Mouse (Mus musculus) embryo, embryonic 11 days (tissue): ENCODE measurements around the gene Pbx2.
A peak's percentile ranks its signal among the peaks of the same experiment; 100 is the strongest.
"Not testable (repeated sequence)": the region's sequence is repeated elsewhere in the genome, so short reads cannot be mapped to it uniquely, and the experiment has no call there.

Experiments used
- DNase-seq: peaks from one replicate; pipeline ENCODE4 v3.0.0-alpha.2; 2015

Pbx2 gene

DNA sequence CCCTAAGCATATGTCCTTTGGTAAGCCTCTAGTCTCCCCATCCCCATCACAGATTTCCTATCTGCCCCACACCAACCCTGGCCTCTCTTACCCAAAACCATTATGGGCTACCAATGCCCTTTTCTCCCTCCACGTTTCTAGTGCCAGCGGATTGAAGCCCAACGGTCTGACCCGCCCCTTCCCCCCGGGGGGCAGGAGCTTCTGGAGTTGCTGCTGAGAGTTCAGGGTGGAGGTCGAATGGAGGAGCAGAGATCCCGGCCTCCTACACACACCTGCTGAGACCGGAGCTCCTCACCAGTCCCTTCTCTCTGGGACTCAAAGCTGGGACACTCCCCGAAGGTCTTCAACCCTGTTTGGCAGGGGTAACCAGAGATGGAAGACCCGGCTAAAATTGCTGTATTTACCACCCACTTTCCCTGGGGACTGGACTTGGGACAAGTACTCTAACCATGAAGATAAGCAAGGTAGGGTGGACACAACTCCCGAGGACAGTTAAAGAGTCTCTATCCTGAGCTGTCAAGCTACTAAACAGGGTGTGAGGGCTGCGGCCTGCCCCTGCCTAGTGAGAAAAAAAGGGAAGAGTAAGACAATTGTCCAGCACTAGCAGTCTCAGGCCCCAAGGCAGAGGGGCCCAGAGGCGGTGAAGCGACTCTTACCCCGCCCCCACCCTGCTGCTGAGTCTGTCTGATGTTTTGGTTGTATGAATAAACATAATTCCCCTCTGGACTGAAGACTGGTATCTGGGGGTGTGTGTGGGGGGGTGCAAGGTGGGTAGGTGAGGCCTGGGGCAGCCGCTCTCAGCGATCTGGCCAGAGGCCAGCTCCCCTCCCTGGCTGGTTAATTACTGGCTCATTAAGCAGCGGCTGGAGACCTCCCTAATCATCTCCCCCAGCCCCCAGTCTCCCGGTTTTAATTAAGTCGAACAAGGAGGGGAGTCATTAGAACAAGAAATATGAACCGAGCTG, at the start of gene Pbx2:
Gene Pbx2 (plus strand): TSS at position 238 of the 965 bp plus-strand sequence.
- DNase-seq, result peak; percentile 77

DNA sequence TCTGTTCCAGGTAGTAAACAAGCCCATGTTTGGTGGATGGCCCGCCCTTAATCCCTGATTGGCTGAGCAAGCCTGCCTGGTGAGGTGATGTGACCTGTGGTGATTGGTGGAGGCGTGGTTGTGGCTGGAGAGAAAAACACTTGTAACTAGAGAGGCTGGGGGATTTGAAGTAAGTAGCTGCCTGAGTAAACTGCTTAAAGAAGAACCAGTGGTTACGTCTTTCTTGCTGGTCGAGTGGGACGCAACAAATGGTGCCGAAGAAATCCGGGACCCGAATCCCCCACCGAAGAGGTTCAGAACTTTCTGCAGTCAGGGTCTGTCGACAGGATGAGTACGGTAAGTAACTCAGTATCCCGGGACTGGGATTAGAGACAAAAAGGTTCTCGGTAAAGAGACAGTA, 47.5 kb upstream of the Pbx2 start:
- not testable (repeated sequence) for DNase-seq

DNA sequence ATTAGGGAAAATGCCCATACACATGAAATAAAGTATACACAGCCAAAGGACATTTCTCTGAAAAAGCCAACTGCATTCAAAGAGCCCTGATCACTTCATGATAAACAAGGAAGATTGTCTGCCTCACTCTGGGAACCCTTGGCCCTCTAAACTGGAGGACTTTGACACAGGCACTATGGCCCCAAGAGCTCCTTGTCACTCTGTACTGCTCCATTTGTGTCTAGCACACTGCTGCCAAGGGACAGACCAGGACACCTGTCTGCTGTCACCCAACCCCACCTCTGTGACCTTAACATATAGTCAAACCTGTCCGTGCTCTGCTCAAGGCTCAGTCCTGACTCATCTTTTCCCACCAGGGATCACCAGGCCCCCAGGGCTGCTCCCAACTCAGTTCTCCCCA, 44.3 kb upstream of the Pbx2 start:
- no peak for DNase-seq

DNA sequence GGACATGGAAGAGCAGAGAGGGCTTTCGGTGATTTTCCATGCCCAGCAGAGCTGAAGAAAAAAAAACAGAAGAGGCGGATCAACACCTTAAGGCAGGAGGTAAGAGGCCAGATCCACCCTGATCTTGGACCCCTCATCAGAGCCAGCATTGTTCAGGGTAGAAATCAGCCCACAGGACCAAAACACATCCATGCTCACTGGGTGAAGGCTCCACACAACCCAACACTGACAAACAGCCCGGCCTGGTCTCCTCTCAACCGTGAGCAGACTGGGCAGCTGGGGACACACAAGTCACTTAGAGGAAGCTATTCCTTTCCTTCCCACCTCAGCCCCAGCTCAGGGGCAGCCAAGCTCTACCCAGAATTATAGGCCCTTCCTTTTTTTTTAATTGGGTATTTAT, 43.5 kb upstream of the Pbx2 start:
- no peak for DNase-seq

DNA sequence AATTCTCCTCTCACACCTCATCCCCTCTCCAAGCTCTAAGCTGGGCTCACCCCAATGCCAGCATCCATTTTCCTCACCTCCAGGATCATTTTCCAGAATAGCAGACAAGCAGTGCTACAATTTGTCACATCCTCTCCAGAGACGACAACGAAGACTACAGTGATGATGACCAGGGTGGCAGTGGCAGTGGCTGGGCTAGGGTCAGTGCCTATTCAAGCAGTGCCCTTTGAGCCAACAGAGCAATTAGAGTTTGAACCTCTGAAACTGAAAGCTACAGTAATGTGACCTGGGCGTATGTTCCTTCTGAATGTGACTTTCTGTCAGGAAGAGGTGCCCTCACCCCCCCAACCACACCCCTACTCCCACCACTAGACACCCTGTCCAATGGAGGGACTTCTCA, 41.9 kb upstream of the Pbx2 start:
- DNase-seq, result no peak

DNA sequence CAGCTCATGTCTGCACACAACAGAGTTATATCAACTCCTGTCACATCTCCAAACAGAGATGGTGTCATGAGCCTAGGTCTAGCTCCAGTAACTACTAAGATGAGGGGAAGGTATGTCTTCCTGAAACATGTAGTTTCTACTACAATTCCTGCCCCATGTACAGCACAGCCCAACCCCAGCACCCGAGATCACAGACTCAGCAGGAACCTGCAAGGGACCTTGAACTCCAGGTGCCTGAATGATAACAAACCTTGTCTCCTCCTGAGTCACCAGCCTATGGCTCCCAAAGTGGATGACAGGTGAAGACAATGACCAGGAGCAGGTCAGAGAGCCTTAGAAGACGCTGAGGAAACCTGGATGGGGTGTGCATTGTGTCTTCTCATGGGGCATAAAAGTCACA, 41.2 kb upstream of the Pbx2 start:
- no peak for DNase-seq

DNA sequence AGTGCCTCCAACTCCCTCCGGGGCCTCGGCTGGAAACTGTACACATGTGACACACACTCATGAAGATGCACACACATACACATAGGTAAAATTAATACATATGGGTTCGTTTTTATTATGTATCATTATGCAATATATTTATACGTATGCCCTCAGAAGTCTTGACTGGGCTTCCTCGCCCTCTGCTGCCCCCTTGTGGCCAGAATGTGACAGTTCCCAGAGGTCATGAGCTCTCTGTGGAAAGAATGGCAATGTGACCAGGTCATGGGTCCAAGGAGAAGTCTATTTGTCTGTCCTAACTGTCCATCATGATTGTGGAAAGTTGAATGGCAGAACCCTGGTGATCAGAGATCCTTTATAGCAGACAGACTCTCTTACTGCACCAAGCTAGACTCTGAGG, 35.6 kb upstream of the Pbx2 start:
- peak; percentile 73 for DNase-seq

DNA sequence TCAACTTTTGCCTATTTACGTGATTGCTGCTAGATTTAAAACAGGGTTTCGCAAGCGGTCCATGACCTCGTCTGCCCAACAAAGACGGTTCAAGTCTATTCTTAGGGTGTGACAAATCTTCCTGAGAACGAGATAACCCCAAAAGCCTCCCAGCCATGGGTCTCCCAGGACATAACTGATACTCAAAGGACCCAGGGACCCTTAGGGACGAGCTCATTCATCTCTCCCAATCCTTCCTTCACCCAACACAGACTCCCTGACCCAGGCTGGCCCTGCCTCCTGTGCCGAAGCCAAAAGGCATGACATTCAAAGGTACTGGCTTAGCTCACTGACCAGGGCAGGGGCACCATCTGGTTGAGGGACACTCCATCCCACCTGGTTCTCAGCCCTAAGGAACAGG, 34.7 kb upstream of the Pbx2 start:
- DNase-seq, result no peak

DNA sequence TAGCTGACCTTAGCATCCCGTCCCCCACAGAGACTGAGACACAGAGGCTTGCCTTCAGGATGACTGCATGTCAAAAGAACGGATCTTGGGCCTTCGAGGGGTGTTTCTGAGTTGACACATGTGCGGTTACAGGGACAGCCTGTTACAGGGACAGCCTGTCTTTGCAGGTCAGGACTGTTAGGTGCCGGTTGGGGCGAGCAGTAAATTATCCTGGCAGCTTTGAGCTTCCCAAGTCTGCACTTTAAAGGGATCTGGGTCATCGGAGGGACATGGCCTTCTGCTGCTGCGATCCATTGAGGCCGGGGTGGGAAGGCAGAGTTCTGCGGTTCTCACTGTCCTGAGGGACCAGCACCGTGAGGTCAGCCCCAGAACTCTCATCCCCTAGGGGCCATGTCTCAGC, 33.7 kb upstream of the Pbx2 start:
- no peak for DNase-seq

DNA sequence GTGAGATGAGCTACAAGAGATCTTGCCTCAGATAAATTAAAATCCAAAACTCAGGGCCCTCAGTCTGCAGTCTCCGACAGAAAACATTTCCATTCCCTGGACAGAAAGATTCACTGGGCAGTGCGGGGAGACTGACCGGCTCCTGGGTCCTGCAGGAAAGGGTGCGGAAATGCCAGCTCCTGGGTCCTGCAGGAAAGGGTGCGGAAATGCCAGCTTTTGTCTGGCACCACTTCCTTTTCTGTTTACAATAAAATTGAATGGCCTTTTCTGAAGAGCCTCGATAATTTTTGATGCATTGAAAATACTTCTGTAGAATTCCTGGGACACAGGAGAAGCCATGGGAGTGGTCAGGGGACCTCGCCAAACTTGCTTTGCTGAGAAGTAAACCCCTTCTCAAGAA, 31.9 kb upstream of the Pbx2 start:
- no peak for DNase-seq

DNA sequence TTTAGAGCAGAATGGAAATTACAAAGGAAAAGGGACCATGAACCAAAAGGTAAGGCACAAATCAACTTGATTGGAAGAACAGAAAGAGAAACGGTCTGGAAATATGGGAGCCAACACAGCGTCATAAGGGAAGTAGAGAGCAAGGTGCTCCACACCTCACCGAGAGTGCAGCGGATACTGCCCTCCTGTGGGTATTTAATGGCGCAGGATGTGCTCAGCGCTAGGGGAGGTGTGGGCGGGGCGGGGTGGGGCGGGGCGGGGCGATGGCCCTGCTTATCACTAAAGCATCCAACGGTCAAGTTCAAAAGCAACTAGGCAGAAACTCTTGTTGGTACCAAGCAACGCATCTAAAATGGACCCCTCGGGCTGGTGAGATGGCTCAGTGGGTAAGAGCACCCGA, 31.2 kb upstream of the Pbx2 start:
- DNase-seq, result no peak

DNA sequence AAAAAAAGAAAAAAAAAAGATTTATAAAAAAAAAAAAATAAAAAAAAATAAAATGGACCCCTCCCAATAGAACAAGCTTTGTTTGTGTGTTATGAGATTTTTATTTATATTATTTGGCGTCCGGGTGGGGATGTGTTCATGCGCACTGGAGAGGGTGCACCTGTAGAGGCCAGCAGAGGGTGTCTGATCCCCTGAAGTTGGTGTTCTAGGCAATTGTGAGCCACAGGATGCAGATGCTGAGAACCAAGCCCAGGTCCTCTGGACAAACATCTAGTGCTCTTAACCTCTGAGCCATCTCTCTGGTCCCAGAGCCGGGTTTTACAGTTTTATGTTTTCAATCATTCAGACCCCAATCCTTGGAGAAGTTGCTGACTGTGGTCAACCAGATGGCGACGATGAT, 30.6 kb upstream of the Pbx2 start:
- no peak for DNase-seq

DNA sequence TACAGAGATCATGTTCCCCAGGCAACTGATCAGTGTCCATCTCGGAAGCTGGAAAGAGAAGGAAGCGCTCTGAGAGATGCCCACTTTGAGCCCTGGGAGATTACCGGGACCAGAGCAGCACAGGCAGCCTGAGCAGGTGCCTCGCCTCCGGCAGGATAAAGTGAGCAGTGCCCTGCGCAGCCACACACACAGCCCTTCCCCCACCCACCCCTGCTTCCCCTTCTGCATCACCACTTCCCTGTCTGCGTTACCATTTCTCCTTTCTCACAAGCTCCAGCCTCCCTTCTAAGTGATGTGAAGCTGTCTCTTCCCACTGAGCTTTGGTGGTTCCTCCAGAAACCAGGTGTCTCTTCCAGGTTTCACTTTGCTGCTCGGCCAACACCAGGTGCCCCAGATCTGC, 29.9 kb upstream of the Pbx2 start:
- peak; percentile 18 for DNase-seq

DNA sequence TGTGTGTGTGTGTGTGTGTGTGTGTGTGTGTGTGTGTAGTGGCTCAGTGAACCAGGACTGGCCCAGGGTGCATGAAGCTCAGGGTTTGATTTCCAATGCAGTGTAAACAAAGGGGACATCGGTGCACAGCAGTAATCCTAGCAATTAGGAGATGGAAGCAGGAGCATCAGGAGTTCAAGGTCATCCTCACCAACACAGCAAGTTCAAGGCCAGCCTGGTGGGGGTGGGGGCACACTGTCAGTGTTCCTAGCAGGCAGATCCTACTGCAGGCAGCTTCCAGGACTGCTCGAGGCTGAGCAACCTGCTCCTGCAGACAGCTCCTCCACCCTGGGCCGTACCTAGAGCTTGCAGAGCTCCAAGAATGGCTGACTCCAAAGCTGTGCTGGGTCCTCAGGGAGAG, 28.5 kb upstream of the Pbx2 start:
- no peak for DNase-seq

DNA sequence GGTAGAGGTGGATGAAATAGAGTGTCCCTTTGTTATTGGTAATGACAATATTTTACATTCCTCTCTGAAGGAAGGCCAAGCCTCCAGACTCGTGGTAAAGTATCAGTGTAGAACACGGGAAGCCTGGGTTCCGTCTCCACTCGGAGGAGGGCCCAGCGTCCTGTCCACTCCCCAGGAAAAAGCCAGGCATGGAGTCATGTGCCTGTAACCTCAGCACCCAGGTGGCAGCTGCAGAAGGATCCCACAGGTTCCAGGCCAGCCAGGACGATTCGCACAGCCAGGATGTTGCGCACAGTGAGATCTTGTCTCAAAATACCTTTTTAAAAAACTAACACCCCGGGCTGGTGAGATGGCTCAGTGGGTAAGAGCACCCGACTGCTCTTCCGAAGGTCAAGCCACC, 27.7 kb upstream of the Pbx2 start:
- no peak for DNase-seq

DNA sequence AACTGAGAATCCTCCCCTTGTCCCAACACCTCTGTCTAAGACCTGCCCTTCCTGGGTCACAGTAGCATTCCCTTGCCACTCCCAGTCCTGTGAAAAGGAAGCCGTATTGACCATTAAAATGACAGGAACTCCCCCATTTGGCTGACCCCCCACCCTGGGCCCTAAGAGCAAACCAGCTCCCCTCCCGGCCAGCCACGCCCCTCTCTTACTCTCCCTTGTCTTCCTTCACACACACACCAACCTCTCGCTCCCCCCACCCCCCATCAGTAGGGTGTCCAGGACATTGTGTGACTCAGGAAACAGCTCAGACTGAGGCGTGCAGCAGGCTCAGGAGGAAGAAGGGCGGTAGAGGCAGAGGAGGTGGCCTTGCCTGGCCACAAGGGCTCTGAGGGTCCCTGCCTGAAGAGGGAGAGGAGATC, 27.1 kb upstream of the Pbx2 start, which contains the start of gene Notch4:
Gene Notch4 (plus strand): TSS at position 266 of the 419 bp plus-strand sequence.
- peak; percentile 30 for DNase-seq

DNA sequence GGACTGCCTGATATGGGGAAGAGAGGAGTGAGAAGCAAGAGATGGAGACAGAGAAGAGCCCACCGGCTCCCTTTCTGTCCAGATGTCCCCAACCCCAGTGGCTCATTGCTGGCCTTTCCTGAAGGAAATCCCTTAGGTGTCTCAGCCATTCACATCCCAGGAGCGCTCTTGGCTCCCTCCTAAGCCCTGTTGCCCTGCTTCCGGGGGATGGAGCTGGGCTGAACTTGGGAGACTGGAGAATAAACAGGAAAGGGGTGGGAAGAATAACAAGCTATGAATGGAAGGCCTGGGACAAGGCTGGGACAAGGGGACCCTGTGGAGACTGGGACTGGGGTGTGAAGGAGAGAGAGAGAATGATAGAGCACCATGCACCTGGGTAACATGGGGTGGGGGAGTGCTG, 26.3 kb upstream of the Pbx2 start:
- DNase-seq, result no peak

DNA sequence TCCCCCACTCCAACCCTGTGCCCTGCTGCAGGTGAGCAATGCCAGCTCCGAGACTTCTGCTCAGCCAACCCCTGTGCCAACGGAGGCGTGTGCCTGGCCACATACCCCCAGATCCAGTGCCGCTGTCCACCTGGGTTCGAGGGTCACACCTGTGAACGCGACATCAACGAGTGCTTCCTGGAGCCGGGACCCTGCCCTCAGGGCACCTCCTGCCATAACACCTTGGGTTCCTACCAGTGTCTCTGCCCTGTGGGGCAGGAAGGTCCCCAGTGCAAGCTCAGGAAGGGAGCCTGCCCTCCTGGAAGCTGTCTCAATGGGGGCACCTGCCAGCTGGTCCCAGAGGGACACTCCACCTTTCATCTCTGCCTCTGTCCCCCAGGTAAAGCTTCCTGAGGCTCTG, 23.8 kb upstream of the Pbx2 start:
- DNase-seq, result no peak

DNA sequence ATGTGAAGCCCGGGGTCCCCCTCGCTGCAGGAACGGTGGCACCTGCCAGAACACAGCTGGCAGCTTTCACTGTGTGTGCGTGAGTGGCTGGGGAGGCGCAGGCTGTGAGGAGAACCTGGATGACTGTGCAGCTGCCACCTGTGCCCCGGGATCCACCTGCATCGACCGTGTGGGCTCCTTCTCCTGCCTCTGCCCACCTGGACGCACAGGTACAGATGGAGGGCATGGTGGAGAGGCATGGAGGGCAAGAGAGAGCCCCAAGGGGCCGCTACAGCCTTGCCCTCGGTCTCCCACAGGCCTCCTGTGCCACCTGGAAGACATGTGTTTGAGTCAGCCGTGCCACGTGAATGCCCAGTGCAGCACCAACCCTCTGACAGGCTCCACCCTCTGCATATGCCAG, 22.6 kb upstream of the Pbx2 start:
- DNase-seq, result no peak

DNA sequence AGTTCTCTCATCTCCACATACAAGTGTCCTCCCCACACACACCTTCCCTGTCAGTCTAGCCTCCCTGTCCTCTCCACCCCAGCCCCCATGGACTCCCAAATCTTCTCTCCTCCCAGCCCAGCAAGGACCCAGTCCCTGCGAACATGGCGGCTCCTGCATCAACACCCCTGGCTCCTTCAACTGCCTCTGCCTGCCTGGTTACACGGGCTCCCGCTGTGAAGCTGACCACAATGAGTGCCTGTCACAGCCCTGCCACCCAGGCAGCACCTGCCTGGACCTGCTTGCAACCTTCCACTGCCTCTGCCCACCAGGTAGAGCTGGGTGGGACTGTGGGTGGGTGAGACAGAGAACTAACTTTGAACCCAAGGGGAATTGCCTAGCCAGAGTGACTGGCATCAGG, 21.1 kb upstream of the Pbx2 start:
- DNase-seq, result no peak

DNA sequence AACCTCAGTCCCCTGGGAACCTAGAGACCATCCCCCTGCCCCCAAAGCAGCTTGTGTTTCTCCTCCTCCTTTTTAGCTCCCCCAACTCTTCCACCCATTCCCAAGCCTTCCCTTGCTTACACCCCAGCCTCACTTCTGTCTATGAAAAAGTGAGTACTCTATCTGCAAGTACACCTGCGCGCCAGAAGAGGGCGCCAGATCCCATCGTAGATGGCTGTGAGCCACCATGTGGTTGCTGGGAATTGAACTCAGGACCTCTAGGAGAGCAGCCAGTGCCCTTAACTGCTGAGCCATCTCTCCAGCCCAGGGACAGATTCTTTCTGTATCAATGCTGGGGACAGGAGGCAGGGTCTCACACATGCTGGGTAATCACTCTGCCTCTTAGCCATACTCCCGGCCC, 19.2 kb upstream of the Pbx2 start:
- no peak for DNase-seq

DNA sequence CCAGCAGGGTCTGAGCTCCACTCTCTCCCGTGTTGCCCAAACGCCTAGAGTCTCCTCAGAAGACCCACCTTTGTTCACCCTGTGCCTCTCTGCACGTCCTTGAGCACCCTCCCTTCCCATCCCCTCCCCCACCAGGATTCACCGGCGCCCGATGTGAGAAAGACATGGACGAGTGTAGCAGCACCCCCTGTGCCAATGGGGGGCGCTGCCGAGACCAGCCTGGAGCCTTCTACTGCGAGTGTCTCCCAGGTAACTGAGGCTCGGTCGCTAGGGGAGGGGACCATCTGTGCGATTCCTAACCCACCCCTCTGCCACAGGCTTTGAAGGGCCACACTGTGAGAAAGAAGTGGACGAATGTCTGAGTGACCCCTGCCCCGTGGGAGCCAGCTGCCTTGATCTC, 18.7 kb upstream of the Pbx2 start:
- no peak for DNase-seq

DNA sequence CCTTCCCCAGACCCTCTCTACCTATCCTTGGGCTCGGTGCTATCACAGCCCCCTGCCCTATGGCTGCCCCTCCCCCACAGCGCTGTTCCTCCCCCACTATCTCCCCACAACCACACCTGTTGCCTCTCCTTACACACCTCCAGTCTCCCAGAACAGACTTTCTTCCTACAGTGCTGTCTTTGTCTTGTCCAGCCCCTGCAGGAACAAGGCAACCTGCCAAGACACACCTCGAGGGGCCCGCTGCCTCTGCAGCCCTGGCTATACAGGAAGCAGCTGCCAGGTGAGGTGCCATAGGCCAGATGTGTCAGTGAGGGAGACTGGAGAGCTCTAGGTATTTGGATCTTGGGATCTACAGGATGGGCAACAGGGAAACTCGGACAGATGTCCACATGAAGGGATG, 14.5 kb upstream of the Pbx2 start:
- DNase-seq, result no peak

DNA sequence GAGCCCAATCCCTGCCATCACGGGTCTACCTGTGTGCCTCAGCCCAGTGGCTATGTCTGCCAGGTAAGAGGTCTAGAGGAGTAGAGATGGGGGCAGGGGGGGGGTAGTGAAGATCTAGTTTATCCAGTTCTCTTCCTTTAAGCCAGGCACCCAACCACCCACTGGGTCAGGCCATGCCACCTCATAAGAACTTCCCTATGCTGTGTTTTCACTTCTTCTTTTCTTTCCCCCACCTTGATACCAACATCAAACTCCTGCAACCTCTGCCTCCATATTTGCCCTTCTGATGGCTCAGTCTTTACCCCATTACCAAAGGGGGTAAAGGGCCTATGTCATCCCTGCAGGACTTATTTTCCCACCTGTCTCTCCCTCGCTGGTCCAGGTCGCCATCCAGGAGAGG, 13.0 kb upstream of the Pbx2 start:
- DNase-seq, result no peak

DNA sequence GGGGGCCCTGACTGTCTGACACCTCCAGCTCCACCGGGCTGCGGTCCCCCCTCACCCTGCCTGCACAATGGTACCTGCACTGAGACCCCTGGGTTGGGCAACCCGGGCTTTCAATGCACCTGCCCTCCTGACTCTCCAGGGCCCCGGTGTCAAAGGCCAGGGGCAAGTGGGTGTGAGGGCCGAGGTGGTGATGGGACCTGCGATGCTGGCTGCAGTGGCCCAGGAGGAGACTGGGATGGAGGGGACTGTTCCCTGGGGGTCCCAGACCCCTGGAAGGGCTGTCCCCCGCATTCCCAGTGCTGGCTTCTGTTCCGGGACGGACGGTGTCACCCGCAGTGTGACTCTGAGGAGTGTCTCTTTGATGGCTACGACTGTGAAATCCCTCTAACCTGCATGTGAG, 8.5 kb upstream of the Pbx2 start:
- no peak for DNase-seq
